Mouse (Mus musculus) left cerebral cortex, postnatal 10 days (tissue): Measurements from ENCODE around the gene Ccser1. TPM values are rescaled to one million over a fixed set of nuclear protein-coding genes. Genes with fewer than 3 reads are reported as not detected.

Experiments used
- DNase-seq, 2 experiments: peaks; one replicate each; pipeline ENCODE4 v3.0.0; 2021 to 2022; ENCODE audit warnings: low spot score in 2 of 2, mixed read lengths in 1 of 2; ENCODE audit errors: extremely low spot score in 1 of 2
- intact Hi-C: fragments of 180-260 bp; cut with DNase I; formaldehyde crosslinking; loops from one replicate; pipeline ENCODE4 v1.15.1; 2025
- total RNA-seq, 2 experiments: library from RNA; stranded (reverse); gene quantifications; 2 replicates each; pipeline ENCODE4 v1.2.3; 2021

Ccser1 gene
- total RNA-seq, 2 experiments from 2014 or later: 31.5 to 31.8 TPM

DNA sequence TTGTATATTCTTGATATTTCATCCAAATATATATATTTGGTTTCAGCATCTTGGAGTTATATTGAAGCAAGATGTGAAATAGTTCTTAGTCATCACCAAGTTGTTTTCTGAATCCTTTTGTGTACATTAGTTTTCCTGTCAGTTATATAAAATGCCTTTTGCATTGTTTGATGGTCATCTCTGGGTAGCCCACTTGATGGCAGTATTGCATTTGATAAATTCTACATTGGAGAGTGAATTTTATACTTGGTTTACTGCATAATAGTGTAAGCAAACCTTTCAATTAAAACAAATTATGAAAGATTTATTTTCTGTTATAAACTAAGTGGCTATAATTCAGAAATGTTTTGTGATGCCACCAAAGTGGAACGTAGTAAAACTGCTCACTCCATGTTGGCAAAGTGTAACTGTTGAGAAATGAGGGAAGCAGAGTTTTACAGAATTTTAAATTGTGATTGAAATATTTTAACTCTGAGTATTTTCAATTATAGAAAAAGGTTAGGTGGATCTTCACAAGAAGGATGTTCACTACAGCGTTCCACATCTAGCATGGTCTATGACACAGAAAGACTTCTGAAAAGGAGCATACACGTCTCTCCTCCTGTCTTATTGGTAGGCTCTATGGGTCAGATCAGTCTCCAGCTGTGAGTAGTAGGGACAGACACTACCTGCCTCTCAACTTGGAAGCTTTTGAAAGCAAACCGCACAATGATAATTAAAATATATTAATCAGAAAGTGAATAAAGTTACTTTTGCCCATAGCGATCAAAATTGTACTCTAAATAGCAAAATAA lies 167.1 kb downstream of the Ccser1 start:
- DNase-seq: peak in 1 of 2 experiments; percentile 44
- intact Hi-C loops: no loop called here

DNA sequence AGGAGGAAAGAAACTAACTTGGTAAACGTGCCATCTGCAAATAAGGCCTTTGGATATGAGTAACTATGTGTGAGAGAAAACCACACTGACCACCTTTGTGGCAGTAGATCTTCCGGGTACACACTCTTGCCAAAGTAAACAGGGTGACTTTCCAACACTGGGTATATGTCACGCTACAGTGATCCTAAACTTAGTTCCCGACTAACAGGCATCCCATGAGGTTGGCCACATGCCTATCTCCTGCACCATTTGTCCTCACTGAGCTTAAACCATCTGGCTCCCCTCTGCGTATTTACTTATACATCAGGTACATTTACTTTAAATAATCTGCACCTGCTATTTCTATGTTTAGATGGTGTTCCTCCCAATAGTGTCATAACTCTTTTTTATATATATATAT lies 183.6 kb downstream of the Ccser1 start:
- intact Hi-C loops: no loop called here
- no peak for DNase-seq

DNA sequence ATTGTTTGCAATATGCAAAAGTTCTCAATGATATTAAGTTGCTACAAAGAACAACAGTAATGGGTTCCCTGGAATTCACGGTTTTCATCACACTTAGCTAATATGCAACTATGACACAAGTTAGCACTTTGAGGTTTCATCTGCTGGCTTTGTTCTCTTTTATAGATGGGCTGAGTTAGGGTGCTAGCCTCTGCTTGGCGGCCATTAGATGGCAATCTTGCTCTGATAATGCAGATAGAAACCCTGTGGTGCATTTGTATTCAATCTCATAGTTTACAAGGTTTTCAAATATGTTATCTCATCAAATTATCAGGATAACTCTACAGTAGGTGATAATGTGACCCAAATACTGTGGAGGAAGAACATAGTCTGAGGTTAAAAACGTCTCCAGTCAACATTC lies 202.4 kb downstream of the Ccser1 start:
- peak in 1 of 2 experiments; percentile 8 for DNase-seq

DNA sequence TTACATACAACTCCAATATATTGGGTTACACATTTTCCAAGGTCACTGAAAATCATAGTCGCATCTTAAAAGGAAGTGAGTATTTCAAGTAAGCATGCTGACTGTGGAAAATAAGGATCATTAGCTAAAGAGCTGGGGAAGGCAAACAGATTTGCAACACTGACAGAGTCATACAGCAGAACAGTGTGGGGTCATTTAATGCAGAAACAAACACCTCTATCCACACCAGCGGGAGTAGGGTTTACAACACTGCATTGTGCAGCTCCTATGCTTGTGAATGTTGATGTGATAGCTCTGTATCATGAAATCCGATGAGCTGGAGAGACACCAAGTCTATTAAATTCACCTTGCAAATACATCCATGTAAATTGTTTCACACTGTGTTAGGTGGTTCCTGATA lies 202.9 kb downstream of the Ccser1 start:
- DNase-seq: no peak
- intact Hi-C loops: no loop called here

More for the DNA sequence above, 202.4 kb downstream of the Ccser1 start:
- intact Hi-C loops: no loop called here

DNA sequence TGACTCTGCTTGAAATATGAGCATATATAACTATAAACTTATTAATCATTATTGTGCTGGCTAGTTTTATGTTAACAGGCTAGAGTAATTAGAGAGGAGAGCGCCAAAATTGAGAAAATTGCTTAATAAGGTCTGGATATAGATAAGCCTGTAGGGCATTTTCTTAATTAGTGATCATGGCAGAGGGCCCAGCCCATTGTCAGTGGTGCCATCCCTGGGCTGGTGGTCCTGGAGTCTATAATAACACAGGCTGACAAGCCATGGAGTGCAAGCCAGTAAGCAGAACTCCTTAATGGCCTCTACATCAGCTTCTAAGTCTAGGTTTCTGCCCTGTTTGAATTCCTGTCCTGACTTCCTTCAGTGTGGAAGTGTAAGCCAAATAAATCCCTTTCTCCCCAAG lies 206.9 kb downstream of the Ccser1 start:
- intact Hi-C loops: no loop called here
- DNase-seq: no peak

DNA sequence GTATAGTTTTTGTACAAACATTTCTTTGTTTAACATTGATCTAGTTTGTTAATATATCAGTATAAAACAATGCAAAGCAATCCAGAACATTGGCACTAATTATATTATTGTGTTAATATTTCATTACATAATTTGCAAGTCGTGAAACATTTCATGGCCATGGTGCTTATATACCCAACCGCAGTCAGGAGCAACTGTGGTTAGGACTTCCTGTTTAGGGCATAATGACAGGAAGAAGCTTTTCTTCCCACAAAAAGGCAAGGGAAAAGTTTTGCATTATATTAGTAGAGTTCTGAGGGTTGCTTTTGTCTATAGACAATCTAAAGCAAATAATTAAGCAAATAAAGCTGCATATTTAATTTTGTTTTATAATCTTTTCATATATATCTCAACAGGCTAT lies 247.4 kb downstream of the Ccser1 start:
- DNase-seq: no peak
- intact Hi-C loops: no loop called here

DNA sequence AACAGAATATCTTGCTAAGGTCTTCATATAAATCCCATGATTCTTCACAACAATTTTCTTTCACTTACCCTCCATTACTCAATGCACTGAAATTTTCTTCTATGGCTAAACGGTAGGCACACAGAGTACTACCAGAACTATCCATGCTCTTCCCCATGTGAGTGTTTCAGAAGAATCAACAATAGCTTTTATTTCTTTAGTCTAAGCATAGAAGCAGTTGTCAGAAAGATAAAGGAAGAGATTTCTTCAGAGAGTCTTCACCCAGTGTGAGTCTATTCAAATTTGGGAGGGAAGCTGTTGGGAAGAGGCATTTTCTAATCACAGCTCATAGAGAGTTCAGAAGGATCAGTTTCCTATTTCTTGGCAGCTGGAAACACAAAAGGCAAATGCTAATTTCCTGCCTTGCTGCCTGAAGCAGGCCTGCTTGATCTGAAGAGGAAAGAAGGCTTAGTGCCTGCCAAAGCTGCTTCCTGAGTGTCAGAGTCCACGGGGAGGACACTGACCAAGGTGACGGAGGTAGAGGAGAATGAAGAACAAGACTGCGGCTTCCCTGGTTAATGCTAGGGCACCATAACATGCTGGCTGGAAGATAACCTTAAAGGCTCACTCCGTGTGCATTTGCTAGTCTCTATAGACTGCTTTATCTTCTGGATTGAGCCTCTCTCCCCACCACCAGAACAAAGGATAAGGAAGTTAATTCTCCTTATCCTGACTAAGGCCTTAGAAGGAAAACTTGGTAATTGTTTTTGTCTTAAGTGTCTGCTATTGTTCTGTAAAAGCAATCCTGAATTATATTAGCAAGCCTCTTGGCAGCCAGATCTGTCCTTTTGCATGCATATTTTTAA lies 251.0 kb downstream of the Ccser1 start:
- intact Hi-C loops: no loop called here
- peak in 1 of 2 experiments; percentile 16 for DNase-seq

DNA sequence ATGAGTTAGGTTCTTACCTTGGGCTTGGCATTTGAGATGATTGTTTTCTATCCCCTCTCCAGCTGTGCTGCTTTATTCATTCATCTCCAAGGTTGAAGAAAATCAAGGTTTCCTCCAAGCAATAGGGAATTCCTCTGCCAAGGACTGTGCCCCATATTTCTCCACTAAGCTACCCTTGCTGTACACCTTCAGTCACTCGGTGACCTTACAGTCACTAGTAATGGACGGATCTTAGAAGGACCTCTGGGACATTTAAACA lies 251.5 kb downstream of the Ccser1 start:
- intact Hi-C loops: no loop called here
- no peak for DNase-seq

DNA sequence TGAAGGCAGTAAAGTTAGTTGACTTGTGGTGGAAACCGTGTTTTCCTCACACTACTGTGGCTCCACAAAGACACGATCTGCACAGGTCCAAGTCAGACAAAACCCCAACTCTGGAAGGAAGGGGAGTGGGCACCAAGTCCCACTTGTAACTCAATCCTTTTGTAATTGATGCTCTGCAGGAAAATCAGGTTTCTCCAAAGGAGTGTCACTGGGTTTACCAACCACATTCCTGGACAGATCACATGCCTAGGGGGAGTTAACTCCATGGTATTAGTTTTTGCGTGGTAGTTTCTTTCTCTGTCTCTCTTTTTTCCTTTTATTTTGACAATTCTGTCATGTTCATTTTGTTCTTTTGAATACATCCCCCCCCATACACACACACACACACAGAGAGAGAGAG lies 252.0 kb downstream of the Ccser1 start:
- no peak for DNase-seq
- intact Hi-C loops: no loop called here

DNA sequence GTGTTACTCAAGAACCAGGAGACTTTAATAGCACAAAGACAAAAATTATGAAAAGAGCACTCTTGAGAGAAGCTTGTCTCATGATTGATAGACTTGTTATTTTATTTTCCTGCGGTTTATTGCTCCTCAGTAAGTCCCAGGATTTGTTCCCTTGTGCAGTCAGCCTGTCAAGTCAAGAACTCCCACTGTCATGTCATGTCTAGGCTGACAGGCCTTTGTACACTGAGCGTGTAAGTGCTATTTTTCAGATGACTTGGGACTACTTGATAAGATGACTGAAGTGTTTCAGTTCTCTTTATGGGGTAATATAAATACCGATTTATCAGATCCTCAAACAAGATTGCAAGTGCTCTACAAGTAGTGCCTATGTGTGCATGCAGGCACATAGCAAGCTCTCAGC lies 252.6 kb downstream of the Ccser1 start:
- no peak for DNase-seq
- intact Hi-C loops: no loop called here

DNA sequence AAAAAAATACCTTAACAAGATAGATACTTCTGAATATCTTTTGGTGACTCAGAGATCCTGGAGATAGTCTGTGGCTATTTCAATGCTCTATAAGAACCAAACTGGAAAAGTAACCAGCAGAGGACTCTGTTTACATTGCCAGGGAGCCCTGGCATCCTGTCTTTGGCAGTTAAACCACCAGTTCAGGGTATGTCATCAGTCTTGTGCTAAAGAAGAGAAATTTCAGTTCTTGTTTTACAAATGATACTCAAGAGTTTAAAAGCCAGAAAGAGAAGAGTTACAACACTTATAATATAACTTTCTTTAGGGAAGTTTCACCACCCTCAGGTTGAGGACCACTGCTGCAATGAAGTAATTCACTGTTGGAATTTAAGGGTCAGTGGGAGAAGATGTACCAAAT lies 258.0 kb downstream of the Ccser1 start:
- no peak for DNase-seq
- intact Hi-C loops: no loop called here

DNA sequence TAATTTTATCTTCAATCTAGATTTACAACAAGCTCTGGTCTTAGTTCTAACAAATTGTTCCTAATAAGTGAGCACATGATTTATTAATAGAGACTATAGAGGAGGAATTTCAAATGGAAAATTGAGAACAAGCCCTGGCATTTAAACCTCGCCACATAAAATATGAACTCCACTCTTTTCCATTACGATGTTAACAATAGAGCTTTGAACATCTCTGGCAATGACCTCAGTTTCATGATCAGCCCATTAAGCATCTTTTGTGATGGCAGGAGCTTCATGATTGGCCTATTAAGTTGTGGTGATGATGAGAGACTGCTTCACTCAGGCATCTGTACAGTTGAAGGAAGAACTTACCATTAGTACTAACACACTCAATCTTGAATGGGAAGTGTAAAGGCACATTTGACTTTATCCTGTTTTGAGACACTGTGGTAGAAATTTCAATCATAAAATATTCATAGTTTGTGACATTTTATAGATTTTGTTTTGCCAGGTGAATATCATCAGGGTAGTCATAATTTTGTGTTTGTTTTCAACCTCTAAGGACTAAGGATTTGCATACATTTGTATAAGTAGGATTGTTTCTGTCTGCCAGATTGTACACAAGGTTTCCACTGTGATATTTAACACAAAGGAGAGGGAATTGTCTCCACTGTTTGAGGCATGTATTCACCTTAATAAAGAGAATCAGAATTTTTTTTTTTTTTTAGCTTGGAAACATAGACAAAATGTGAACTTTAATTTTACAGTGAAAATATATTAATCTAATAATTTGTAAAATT lies 291.4 kb downstream of the Ccser1 start:
- intact Hi-C loops: no loop called here

DNA sequence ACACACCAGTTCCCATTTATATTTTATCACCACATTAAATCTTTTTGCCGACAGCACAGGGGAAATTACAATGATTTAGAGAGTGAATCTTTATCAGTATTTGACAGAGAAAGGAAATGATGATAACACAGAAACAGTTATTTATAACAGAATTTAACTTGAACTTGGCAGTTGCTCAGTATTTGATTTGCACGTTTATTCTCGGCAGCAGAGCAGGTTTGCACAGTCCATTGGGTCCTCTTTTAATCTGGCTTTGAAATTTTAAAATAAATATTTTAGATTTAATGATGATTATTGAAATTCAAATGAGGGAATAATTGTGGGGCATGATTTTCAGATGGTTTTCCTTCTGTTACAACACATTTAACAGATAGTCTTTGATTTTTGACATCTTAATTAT lies 305.2 kb downstream of the Ccser1 start:
- intact Hi-C loops: no loop called here
- no peak for DNase-seq

More for the DNA sequence above, 291.4 kb downstream of the Ccser1 start:
- no peak for DNase-seq

DNA sequence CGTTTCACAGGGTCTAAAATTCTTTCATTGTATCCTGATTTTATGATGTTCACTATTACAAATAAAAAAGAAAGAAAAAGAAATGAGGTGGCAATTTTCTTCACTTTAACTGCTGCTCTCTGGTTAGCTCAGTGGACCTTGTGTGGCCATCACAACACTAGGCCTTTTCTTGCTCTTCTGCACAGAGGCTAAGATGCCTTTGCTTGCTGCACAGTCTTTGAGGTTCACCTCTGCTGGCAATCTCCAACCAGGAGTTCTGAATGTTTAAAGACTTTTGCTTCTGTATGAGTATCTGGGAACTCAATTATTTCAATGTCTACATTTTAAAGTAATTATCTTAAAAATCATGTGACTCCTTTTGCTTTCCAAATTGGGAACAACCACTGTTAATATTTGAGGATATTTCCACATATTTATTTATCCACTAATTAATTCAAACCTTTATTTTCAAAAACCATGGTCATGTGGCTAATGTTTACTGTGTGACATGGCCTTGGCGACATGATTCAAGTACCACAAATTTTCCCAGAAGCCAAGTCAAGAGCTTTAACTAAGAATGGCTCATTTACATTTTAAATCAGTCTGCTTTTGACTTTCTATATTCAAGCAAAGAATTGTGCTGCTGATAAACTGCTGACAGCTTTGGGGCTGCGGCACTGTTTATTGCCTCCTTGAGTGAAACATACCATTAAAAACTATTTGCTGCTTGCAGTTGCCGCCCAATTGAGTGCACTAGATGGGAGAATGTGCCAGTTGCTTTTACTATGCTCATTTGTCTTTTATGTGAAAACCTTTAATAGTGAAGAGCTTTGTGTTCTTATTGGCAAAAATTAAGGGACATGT lies 312.1 kb downstream of the Ccser1 start:
- intact Hi-C loops: no loop called here
- no peak for DNase-seq

DNA sequence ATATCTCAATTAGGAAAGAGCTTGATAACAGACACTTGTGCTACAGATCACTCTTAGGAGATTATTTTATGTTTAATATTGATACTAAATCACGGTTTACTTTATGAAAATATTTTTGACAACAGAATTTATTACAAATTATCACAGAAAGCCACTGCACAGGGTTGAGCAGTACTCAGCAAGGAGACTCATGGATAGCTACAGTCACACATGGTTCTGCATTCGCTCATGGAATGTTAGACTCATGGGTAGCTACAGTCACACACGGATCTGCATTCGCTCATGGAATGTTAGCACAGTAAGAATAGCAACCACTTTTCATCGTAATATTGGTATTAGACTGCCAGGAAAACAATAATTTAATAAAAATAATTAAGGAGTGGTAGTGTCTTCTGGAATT lies 313.3 kb downstream of the Ccser1 start:
- DNase-seq: no peak
- intact Hi-C loops: no loop called here

DNA sequence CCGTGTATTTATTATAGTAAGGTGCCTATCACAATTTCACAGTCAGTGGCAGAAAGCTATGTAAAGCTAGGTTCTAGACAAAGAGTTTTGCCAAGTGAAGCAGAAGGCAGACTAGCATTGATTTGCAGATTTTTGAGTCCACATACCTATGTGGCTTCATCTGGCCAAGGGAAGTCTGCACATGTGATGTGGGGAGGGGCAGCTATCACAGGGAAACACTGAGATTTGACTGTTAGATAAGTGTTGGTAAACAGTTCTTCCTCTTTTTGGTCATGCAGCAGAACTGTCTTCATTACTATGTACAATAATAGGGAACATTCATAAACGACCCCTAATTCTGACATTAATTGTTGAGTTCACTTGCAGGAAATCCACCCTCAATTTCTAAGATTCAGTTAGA lies 335.2 kb downstream of the Ccser1 start:
- intact Hi-C loops: no loop called here

DNA sequence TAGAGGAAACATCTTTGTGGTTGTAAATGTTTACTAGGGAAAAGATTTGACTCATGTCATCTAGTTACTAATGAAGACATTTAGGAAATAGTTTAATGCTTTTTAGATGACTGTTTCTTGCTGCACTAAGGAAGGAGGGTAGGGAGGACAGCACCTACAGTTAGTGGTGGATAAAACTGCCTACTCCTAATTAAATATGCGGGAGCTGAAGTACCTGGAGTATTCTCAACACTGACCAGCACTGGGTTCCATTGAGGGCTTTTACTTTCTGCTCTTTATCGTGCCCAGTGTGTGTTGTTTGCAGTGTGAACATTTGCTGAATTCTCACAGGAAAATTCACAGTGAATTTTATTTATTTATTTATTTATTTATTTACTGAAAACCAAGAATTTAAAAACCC lies 341.5 kb downstream of the Ccser1 start:
- intact Hi-C loops: no loop called here
- DNase-seq: no peak

More for the DNA sequence above, 335.2 kb downstream of the Ccser1 start:
- DNase-seq: no peak

DNA sequence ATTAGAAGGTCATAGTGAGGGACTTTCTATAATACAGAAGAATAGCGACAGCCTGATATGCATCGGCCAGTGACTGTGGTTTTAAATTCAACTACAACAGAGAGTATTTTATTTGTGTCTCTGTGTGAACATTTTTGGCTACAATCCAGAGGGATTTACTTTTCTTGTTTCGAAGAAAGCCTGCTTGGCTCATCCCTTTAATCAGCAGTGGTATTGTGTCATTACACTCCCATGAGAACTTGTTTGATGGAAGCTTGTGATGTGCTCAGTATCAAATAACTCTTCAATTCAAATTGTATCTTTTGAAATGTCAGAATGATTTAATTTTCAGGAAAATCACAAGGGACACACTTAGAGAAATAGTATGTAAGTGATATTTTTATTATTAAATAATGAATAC lies 342.0 kb downstream of the Ccser1 start:
- intact Hi-C loops: no loop called here
- DNase-seq: no peak
